Mouse (Mus musculus): ENCODE measurements around the gene Tinf2.
A peak's percentile ranks its signal among the peaks of the same experiment; 100 is the strongest.

Tinf2 gene

DNA sequence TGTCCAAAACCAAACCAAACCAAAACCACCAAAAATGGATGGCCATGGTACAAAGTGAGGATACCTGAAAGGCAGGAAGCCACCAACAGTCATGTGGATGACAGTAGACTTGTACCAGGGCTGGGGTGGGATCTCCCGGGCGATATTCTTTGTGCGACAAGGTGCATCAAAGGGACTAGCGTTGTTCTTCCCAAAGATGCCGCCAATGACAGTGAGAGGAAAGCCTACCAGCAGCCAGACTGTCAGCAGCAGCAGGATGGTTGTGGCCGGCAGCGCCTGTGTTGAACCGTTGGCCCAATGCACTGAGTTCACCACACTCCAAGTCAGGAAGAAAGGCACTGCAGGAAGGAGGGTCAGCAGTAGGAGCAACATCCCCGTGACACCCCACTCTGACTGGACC, 43.8 kb downstream of the Tinf2 start, which contains the start of gene Gm49378:
Gm49378 (minus strand) TSS at position 101 of the 400 bp plus-strand sequence.
- DNase-seq (ENCODE audit: low read depth, low spot score), result no peak

DNA sequence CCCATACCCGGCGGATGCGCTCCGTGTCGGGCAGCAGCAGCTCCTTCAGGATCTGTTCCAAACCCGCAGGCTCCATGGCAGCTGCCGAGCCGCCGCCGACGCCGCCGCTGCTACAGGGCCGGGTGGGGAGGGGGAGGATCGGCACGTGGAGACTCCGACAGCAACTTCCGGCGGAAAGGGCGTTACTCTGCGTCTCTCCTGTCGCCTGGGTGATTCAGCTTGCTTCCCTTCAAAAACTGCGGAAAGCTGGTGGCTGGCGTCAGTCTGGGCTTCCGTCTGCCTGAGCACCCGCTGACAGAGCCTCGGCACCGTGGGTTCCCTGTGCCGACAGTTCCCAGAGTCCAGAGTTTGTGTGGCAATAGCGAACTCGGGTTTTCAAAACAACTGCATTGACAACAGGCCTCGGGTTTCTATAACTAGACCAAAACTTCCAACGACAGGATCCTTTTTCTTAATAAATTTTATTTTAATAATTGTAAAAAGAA, 46.1 kb downstream of the Tinf2 start, which contains the start of gene Ipo4:
Ipo4 (minus strand) TSS at position 435 of the 485 bp plus-strand sequence.
- peak; percentile 98 for DNase-seq (ENCODE audit: low read depth, low spot score)

DNA sequence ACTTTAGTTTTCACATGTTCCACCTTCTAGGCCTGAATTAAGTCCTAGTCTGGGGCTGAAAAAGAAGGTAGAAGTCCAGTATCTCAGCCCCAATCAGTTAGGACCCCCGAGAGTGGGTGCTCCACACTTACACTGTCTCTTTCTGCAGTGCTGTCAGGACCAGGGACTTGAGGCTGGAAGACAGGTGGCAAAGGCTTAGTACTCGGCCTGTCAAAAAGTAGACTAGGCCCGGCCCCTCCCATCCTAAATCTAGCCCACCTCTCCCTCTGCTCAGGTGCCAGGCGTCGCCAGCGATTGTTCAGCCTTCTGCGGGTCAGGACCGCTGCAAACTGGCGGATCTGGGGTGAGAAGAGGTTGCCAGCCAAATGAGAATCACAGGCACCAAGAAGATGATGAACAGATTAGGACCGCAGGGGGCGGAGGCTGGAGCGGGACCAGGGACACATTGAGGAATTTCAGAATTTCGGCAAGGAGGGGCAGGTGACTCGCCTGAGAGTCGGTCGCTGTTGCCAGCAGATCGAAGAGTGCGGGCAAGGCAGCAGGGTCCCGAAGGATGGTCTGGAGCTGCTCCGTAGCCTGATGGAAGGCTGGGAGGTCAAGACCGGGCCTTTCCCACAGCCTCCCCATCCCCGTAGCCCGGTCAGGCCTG, 46.6 kb downstream of the Tinf2 start:
- peak; percentile 60 for DNase-seq (ENCODE audit: low read depth, low spot score)

GRCm38 (mm10) chr14:55629312-55629711, 52.3 kb downstream of the Tinf2 start:
- peak; percentile 20 for DNase-seq (ENCODE audit: low read depth, low spot score)

GRCm38 (mm10) chr14:55628077-55628827, 53.4 kb downstream of the Tinf2 start:
- DNase-seq (ENCODE audit: low read depth, low spot score), result no peak

All from brain, adult 2 months (tissue).